Mouse (Mus musculus): ENCODE results near the gene Mypop. TPM values are rescaled to one million over a fixed set of nuclear protein-coding genes. Genes with fewer than 3 reads are reported as not detected.

Mypop gene
- total RNA-seq, 2 experiments from 2014 or later: 7.2 to 8.3 TPM

GRCm38 (mm10) chr7:18988780-18989179 lies 2.3 kb upstream of the Mypop start:
- DNase-seq (ENCODE audit: low spot score in 2 of 2): no peak

GRCm38 (mm10) chr7:18989995-18990394 lies 1.1 kb upstream of the Mypop start:
- DNase-seq (ENCODE audit: low spot score in 2 of 2): no peak

- no peak for DNase-seq (ENCODE audit: low spot score in 2 of 2)
Observed at GRCm38 (mm10) chr7:18991660-18992293, 732 bp downstream of the Mypop start.

DNA sequence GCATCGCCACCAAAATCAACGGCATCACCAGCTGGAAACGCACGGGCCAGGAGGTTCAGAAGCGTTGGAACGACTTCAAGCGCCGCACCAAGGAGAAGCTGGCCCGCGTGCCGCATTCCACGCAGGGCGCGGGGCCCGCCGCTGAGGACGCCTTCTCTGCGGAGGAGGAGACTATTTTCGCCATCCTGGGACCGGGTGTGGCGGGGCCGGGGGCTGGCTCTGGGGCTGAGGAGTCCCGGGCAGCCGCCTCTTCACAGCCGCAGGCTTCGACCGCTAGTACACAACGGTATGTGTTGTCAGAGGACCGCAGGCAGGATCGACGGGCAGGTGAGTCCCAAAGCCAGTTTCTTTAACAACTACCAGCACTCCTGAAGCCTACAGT lies 1.2 kb downstream of the Mypop start:
- DNase-seq (ENCODE audit: low spot score in 2 of 2): no peak

DNA sequence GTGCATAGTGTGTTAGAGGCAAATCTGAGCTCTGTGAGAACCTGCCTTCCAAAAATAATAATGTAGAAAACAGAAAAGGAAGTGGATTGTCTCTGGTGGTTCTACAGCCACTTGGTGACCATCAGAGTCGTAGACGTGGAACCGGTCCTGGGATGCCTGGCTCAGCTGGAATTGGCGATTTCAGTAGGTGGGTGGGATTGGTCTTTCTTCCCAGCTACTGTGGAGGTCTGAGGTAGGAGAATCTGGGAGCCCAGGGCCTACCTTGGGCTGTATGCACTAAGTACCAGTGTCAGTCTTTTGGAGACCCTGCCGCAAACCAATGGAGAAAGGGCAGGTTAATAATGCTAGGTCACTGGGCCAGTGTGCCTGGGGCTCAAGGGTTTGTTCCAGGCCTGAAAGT lies 2.0 kb downstream of the Mypop start:
- DNase-seq (ENCODE audit: low spot score in 2 of 2): no peak

GRCm38 (mm10) chr7:18998835-18999234 lies 7.8 kb downstream of the Mypop start:
- DNase-seq (ENCODE audit: low spot score in 2 of 2): no peak

- DNase-seq (ENCODE audit: low spot score in 2 of 2): no peak
Observed at GRCm38 (mm10) chr7:19000421-19000820, 9.4 kb downstream of the Mypop start.

- peak in 1 of 2 experiments; percentile 51 for DNase-seq (ENCODE audit: low spot score in 2 of 2)
Observed at GRCm38 (mm10) chr7:19001066-19001806, 10.2 kb downstream of the Mypop start.

- no peak for DNase-seq (ENCODE audit: low spot score in 2 of 2)
Observed at GRCm38 (mm10) chr7:19001807-19002085, 10.7 kb downstream of the Mypop start.

- DNase-seq (ENCODE audit: low spot score in 2 of 2): no peak
Observed at GRCm38 (mm10) chr7:19002115-19002514, 11.1 kb downstream of the Mypop start.

DNA sequence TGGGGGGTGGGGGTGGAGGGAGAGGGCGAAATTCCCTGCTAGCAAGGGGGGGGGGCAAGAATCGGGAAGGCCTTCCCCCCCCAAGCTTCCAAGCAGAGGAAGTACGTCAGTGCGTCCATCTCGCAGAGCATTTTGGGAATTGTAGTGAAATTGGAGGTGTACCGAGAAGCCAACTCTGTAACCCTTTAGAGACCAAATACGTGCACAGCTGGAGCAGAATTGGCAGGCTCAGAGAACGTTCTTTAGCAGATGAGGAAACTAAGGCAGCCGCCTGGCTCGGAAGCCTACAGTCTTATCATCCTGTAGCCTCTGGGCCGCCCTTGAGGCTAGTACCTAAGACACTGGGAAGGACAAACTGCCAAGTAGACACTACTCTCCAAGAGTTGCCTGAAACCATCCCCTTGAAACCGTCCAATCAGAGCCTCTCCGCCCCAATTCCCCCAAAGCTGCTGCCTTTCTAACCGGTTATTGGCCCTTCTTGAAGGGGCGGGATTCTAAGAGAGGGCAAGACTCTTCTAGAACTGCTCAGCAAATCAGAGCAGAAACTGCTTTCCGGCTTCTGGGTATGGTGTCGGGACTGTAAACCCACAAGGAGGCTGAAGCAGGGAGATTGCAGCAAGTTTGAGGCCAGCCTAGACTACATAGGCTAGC lies 11.9 kb downstream of the Mypop start:
- DNase-seq (ENCODE audit: low spot score in 2 of 2): peak in 1 of 2 experiments; percentile 57

- peak; percentile 65 to 86 for DNase-seq (ENCODE audit: low spot score in 2 of 2)
Observed at GRCm38 (mm10) chr7:19003902-19004630, 13.0 kb downstream of the Mypop start, which contains the start of gene Irf2bp1. Gene Irf2bp1 (plus strand): TSS chr7:19004044.

- no peak for DNase-seq (ENCODE audit: low spot score in 2 of 2)
Observed at GRCm38 (mm10) chr7:19004631-19005079, 13.6 kb downstream of the Mypop start.

DNA sequence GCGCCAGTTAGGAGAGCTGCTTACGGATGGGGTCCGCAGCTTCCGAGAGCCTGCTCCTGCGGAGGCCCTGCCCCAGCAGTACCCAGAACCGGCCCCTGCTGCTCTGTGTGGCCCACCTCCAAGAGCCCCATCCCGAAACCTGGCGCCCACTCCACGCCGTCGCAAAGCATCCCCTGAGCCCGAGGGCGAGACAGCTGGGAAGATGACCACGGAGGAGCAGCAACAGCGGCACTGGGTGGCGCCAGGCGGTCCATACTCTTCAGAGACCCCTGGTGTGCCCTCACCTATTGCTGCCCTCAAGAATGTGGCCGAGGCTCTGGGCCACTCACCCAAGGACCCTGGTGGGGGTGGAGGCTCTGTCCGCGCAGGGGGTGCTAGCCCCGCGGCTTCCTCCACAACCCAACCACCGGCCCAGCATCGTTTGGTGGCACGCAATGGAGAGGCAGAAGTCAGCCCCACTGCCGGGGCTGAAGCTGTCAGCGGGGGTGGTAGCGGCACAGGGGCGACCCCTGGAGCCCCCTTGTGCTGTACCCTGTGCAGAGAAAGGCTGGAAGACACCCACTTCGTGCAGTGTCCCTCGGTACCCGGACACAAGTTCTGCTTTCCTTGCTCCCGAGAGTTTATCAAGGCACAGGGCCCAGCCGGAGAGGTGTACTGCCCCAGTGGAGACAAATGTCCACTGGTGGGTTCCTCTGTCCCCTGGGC lies 14.5 kb downstream of the Mypop start:
- no peak for DNase-seq (ENCODE audit: low spot score in 2 of 2)

DNA sequence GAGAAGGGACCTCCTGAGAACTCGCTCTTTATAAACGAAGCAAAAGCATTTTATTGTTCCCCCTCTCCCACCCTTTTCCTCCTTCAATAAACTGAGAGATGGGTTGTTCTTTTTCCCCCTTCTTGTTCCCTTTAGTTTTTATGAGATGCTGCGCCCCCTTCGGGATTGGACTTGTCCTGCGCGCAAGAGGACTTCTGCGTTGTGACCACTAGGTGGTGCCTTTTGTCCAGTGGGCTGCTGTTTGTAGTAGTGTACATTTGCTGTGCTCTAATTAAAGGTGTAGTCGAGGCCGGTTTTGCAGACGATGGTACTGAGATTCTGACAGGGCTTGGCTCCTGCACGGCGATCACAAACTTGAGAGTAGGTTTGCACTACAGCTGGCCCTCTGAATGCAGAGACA lies 15.4 kb downstream of the Mypop start:
- DNase-seq (ENCODE audit: low spot score in 2 of 2): peak in 1 of 2 experiments; percentile 73

DNA sequence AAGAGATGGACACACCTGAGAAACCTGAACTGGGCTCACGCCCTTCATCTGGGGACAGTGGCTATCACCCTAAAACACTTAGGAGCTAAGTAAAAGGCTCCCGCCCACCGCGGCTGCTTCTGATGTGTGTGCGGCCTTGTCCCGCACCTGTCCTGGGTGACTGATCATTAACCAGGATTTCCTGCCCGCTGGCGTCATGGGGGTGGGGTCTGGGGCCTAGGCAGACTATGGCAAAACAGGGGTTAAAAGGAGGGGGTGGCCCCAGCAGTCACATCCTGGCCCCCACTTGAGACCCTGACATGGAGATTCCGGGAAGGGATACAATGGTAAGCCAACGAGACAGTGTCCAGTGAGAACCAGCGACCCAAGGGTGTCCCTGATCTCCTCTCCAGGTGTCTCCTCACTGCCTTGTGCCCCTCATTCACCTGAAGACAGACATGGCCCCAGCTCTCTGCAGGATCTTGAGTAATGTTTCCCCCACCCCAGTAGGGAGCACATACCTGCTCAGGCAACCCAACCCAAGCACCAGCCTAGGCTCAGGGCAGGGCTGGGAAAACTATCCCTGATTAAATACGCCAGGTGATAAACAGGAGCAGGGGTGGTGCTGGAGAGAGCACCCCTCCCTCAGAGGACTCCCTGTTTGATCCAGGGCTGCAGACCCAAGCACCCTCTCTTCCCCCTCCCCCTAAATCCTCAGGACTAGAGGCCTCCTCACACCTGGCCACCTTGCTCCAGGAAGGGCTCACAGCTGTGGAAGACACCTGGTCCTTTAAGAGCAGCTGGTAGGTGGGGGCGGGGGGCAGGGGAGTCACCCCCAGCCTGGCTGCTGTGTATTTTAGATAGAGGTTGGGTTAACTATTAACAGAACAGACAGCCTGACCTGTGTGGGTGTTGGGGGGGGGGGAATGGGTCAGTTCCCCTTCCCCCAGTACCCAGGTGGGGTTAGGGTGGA lies 16.3 kb downstream of the Mypop start:
- DNase-seq (ENCODE audit: low spot score in 2 of 2): no peak

DNA sequence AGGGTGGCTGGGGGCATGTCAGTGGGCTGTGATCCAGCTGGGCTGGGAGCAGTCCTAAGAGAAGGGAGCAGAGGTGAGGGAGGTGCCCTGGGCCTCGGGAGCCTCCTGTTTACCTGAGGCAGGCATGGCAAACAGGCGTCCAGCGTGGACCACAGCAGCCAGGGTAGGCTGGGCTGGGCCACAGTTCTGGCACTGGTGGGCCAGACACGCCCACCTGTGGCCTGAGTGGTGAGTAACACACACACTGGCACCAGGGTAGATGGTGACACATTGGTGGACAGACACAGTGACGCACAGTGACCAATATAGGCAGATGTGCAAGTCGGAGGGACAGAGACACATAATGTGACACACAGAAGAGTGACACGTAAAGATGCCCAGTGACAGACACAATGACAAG lies 19.5 kb downstream of the Mypop start:
- no peak for DNase-seq (ENCODE audit: low spot score in 2 of 2)

DNA sequence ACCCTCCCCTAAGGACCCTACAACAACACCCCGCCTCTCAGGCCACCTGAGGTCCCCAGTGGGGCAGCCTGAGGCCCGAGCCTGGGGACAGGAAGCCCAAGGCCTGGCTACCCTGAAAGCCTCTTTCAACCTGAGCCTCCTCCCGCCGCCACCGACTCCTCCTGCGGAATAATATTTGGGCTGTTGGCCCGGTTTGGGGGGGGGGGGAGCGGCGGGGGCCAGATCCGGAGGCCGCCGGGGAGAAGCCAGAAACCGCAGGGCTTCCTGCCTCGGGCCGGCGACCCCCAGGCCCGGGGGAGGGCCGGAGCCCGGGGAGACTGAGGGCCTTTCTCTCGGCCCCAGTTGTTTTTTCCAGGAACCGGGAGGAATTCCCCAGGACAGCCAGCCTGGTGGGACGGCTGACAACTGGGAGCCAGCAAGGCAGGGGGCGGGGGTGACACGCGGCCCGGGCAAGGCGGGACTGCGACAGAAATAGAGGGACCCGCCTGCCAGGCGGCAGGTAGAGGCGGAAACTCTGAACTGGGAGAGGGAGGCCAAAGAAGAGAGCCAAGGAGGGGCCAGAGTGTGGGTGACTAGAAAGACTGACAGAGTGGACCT lies 21.1 kb downstream of the Mypop start:
- DNase-seq (ENCODE audit: low spot score in 2 of 2): no peak

GRCm38 (mm10) chr7:19012882-19013281 lies 21.8 kb downstream of the Mypop start:
- no peak for DNase-seq (ENCODE audit: low spot score in 2 of 2)

DNA sequence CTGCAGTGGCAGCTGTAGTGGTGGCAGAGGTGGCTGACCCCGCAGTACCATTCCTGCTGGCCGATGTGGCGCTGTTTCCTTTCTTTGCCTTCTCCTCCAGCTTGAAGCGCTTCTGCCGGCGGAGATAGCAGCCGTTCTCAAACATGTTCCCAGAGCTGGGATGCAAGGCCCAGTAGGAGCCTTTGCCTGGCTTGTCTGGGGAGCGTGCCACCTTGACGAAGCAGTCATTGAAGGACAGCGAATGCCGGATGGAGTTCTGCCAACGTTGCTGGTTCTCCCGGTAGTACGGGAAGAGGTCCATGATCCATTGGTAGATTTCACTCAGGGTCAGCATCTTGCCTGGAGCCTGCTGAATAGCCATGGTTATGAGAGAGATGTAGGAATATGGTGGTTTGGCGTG lies 23.4 kb downstream of the Mypop start:
- DNase-seq (ENCODE audit: low spot score in 2 of 2): no peak
